Mouse (Mus musculus): ENCODE measurements around the gene Exd2. TPM values are rescaled to one million over a fixed set of nuclear protein-coding genes. Genes with fewer than 3 reads are reported as not detected.

Gene Exd2
- total and polyA plus RNA-seq, 2 experiments from 2014 or later: 32.7 to 40.0 TPM

GRCm38 (mm10) chr12:80479986-80480385 is 17.1 kb downstream of the Exd2 start:
- no peak for TF ChIP-seq CTCF (IDR thresholded peaks at IDR 0.05)
- no peak overlapping the region for H3K4me2 ChIP-seq (ENCODE audit: low read depth, low read length, poor library complexity, severe bottlenecking)
- no peak overlapping the region for H3K4me3 ChIP-seq (ENCODE audit: low read depth, low read length)
- WGBS: 83% methylated on average over 3 of the region's 3 CpGs
- H3K9me3 ChIP-seq (ENCODE audit: low read length): no peaks in the 10 kb centered on the region
- H3K27me3 ChIP-seq (ENCODE audit: insufficient read depth, low read length): no peaks in the 10 kb centered on the region
- DNase-seq (ENCODE audit: low spot score) (no peak), ATAC-seq (ENCODE audit: low FRiP score) (no peak)
- H3K4me1 ChIP-seq (ENCODE audit: insufficient read depth, low read length): no peaks in the 10 kb centered on the region
- no peak overlapping the region for H3K9ac ChIP-seq (replicated peaks; ENCODE audit: low read length, poor library complexity, severe bottlenecking)
- peaks cover 1% of the 10 kb centered on the region; the same call in 1 of the 2 replicates for H3K36me3 ChIP-seq (ENCODE audit: insufficient read depth, low read length)
- H3K27ac ChIP-seq (ENCODE audit: low read depth, low read length): no peak overlapping the region

- no peak for DNase-seq (ENCODE audit: low spot score)
- H3K27me3 ChIP-seq (ENCODE audit: insufficient read depth, low read length): no peaks in the 10 kb centered on the region
- H3K27ac ChIP-seq (ENCODE audit: low read depth, low read length): no peak overlapping the region
- H3K36me3 ChIP-seq (ENCODE audit: insufficient read depth, low read length): peaks cover 4% of the 10 kb centered on the region
- H3K9ac ChIP-seq (replicated peaks; ENCODE audit: low read length, poor library complexity, severe bottlenecking): no peak overlapping the region
- H3K4me2 ChIP-seq (ENCODE audit: low read depth, low read length, poor library complexity, severe bottlenecking): no peak overlapping the region
- WGBS: 81% methylated on average over 3 of the region's 3 CpGs
- no peak for ATAC-seq (ENCODE audit: low FRiP score)
- H3K4me1 ChIP-seq (ENCODE audit: insufficient read depth, low read length): no peaks in the 10 kb centered on the region
- no peak overlapping the region for H3K4me3 ChIP-seq (ENCODE audit: low read depth, low read length)
- TF ChIP-seq CTCF (IDR thresholded peaks at IDR 0.05): 0 out of 2 replicates have a peak, but pooled peaks have one; percentile 10
- H3K9me3 ChIP-seq (ENCODE audit: low read length): no peaks in the 10 kb centered on the region
Observed at GRCm38 (mm10) chr12:80483397-80483796, 20.5 kb downstream of the Exd2 start.

GRCm38 (mm10) chr12:80493311-80493710 is 30.4 kb downstream of the Exd2 start:
- Histone ChIP-seq H3K4me3 (ENCODE audit: low read depth, low read length) (no peak overlapping the region), H3K4me1 (ENCODE audit: insufficient read depth, low read length) (no peaks in the 10 kb centered on the region), H3K36me3 (ENCODE audit: insufficient read depth, low read length) (peaks cover 31% of the 10 kb centered on the region), H3K9me3 (ENCODE audit: low read length) (no peaks in the 10 kb centered on the region), H3K9ac (replicated peaks; ENCODE audit: low read length, poor library complexity, severe bottlenecking) (no peak overlapping the region), H3K27me3 (ENCODE audit: insufficient read depth, low read length) (no peaks in the 10 kb centered on the region), H3K27ac (ENCODE audit: low read depth, low read length) (no peak overlapping the region), H3K4me2 (ENCODE audit: low read depth, low read length, poor library complexity, severe bottlenecking) (no peak overlapping the region)
- ATAC-seq (ENCODE audit: low FRiP score): no peak
- peak; percentile 20; the same call in 1 of the 2 replicates for TF ChIP-seq CTCF (IDR thresholded peaks at IDR 0.05)
- DNase-seq (ENCODE audit: low spot score): no peak
- 96% methylated on average over 5 of the region's 5 CpGs for WGBS

- WGBS: 88% methylated on average over 1 of the region's 1 CpGs
- Histone ChIP-seq H3K4me2 (ENCODE audit: low read depth, low read length, poor library complexity, severe bottlenecking) (no peak overlapping the region), H3K9ac (replicated peaks; ENCODE audit: low read length, poor library complexity, severe bottlenecking) (no peak overlapping the region), H3K27me3 (ENCODE audit: insufficient read depth, low read length) (no peaks in the 10 kb centered on the region), H3K27ac (ENCODE audit: low read depth, low read length) (no peak overlapping the region), H3K36me3 (ENCODE audit: insufficient read depth, low read length) (peaks cover 18% of the 10 kb centered on the region), H3K9me3 (ENCODE audit: low read length) (no peaks in the 10 kb centered on the region), H3K4me3 (ENCODE audit: low read depth, low read length) (no peak overlapping the region), H3K4me1 (ENCODE audit: insufficient read depth, low read length) (no peaks in the 10 kb centered on the region)
- ATAC-seq (ENCODE audit: low FRiP score) (no peak), DNase-seq (ENCODE audit: low spot score) (no peak)
- TF ChIP-seq CTCF (IDR thresholded peaks at IDR 0.05): no peak
Observed at GRCm38 (mm10) chr12:80495691-80496090, 32.8 kb downstream of the Exd2 start.

GRCm38 (mm10) chr12:80498356-80498755 is 35.5 kb downstream of the Exd2 start:
- TF ChIP-seq CTCF (IDR thresholded peaks at IDR 0.05): peak; percentile 74
- Histone ChIP-seq H3K4me3 (ENCODE audit: low read depth, low read length) (no peak overlapping the region), H3K27me3 (ENCODE audit: insufficient read depth, low read length) (no peaks in the 10 kb centered on the region), H3K9me3 (ENCODE audit: low read length) (no peaks in the 10 kb centered on the region), H3K9ac (replicated peaks; ENCODE audit: low read length, poor library complexity, severe bottlenecking) (no peak overlapping the region), H3K27ac (ENCODE audit: low read depth, low read length) (no peak overlapping the region), H3K4me1 (ENCODE audit: insufficient read depth, low read length) (no peaks in the 10 kb centered on the region), H3K4me2 (ENCODE audit: low read depth, low read length, poor library complexity, severe bottlenecking) (no peak overlapping the region), H3K36me3 (ENCODE audit: insufficient read depth, low read length) (no peaks in the 10 kb centered on the region)
- 56% methylated on average over 4 of the region's 4 CpGs for WGBS
- DNase-seq (ENCODE audit: low spot score): peak; percentile 62
- no peak for ATAC-seq (ENCODE audit: low FRiP score)

- no peak overlapping the region for H3K4me3 ChIP-seq (ENCODE audit: low read depth, low read length)
- H3K4me1 ChIP-seq (ENCODE audit: insufficient read depth, low read length): no peaks in the 10 kb centered on the region
- H3K27me3 ChIP-seq (ENCODE audit: insufficient read depth, low read length): no peaks in the 10 kb centered on the region
- no peak overlapping the region for H3K4me2 ChIP-seq (ENCODE audit: low read depth, low read length, poor library complexity, severe bottlenecking)
- H3K36me3 ChIP-seq (ENCODE audit: insufficient read depth, low read length): no peaks in the 10 kb centered on the region
- 43% methylated on average over 1 of the region's 1 CpGs for WGBS
- DNase-seq (ENCODE audit: low spot score): no peak
- no peak overlapping the region for H3K9ac ChIP-seq (replicated peaks; ENCODE audit: low read length, poor library complexity, severe bottlenecking)
- no peaks in the 10 kb centered on the region for H3K9me3 ChIP-seq (ENCODE audit: low read length)
- no peak overlapping the region for H3K27ac ChIP-seq (ENCODE audit: low read depth, low read length)
- TF ChIP-seq CTCF (IDR thresholded peaks at IDR 0.05): no peak
- no peak for ATAC-seq (ENCODE audit: low FRiP score)
Observed at GRCm38 (mm10) chr12:80500506-80500905, 37.6 kb downstream of the Exd2 start.
